Mouse (Mus musculus): ENCODE measurements around the gene Rif1.

DNA sequence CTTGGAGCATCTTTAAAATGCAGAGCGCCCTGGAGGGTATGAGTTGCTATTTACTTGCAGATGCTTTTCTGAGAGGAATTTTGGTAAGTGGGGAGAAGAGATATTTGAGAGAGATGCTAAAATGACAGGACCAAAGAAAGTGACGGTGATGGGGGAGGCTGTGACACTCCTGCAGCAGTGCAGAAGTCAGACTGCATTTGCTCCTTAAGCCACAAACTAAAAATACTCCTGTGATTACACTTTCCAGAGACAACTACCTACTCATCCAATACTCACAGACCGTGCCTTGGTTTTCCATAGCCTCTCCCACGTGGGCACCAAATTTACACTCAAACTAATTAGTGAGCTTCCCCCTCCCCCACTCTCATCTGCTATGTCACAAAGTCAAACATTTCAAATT lies 37.5 kb upstream of the Rif1 start:
- TF ChIP-seq ZC3H11A (IDR thresholded peaks at IDR 0.05; ENCODE audit: borderline replicate concordance, low read depth, low read length) (no peak), CHD2 (IDR thresholded peaks at IDR 0.05; ENCODE audit: low read depth, low read length) (no peak), ZNF384 (IDR thresholded peaks at IDR 0.05; ENCODE audit: low read depth, low read length) (no peak)
